Mouse (Mus musculus): ENCODE measurements around the gene Itgb2. TPM values are rescaled to one million over a fixed set of nuclear protein-coding genes. Genes with fewer than 3 reads are reported as not detected.

Gene Itgb2
- 0.57 and 0.59 TPM in 2 replicates for polyA plus RNA-seq (2014; fragmentation: Nextera tagmentation; extraction: Ambion mirVana)

DNA sequence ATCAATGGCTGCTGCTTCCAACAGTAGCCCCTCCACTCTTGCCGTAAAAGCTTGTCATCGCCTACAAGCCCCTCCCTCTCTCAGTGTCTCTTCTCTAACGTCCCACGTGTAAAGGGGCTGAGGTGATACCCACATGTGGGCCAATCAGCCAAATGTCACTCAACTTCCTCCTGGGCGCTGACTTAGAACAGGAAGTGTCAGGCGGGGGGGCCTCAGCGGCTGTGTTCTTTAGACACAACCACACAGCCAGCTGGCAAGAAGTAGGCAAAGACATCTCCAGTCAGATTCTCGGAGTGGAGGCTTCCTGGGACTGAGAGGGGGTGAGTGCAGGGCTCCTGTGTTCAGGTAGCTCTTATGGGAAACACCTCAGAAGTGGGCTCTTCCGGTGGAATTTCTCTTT, at the start of gene Itgb2:
TSS of gene Itgb2 (plus strand) at position 113 of the 400 bp plus-strand sequence.
- no peak for DNase-seq (ENCODE audit: low spot score, missing footprints)
- no peak for ATAC-seq (ENCODE audit: low FRiP score)
- Histone ChIP-seq H3K9ac (ENCODE audit: low read length) (no peak within 1 kb of the TSS), H3K9me3 (ENCODE audit: control insufficient read depth, low read length) (no peaks in the 10 kb centered on the region), H3K27ac (ENCODE audit: low read depth, low read length) (no peak within 1 kb of the TSS), H3K4me2 (no peak within 1 kb of the TSS), H3K4me1 (ENCODE audit: control insufficient read depth, insufficient read depth, low read length) (no peaks in the 10 kb centered on the region), H3K27me3 (ENCODE audit: control insufficient read depth, insufficient read depth, low read length) (no peaks in the 10 kb centered on the region), H3K36me3 (ENCODE audit: control insufficient read depth, insufficient read depth, low read length) (no peaks in the 10 kb centered on the region), H3K4me3 (ENCODE audit: low read depth, low read length) (no peak within 1 kb of the TSS)
- WGBS: 77% methylated on average over 9 of the region's 9 CpGs

DNA sequence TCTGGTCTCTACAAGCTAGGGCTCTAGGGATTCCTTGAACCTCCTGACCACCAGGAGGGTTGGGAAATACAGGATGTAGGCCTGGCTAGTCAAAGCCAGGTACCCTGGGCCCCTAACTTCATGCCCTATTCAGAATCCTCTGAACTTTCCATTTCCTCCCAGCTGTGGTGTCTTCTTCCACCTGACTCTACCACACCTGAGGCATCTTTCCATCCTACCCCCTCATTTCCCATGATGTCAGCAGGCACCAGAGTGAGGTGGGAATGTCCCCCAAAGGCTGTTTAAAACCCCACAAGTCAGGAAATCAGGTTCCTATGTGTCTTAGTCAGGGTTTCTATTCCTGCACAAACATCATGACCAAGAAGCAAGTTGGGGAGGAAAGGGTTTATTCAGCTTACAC, 48.2 kb upstream of the Itgb2 start:
- no peaks in the 10 kb centered on the region for H3K27me3 ChIP-seq (ENCODE audit: control insufficient read depth, insufficient read depth, low read length)
- no peak overlapping the region for H3K27ac ChIP-seq (ENCODE audit: low read depth, low read length)
- no peak overlapping the region for H3K9ac ChIP-seq (ENCODE audit: low read length)
- no peak overlapping the region for H3K4me2 ChIP-seq
- H3K4me1 ChIP-seq (ENCODE audit: control insufficient read depth, insufficient read depth, low read length): no peaks in the 10 kb centered on the region
- H3K9me3 ChIP-seq (ENCODE audit: control insufficient read depth, low read length): no peaks in the 10 kb centered on the region
- no peaks in the 10 kb centered on the region for H3K36me3 ChIP-seq (ENCODE audit: control insufficient read depth, insufficient read depth, low read length)
- DNase-seq (ENCODE audit: low spot score, missing footprints): no peak
- no peak for ATAC-seq (ENCODE audit: low FRiP score)
- no peak overlapping the region for H3K4me3 ChIP-seq (ENCODE audit: low read depth, low read length)

DNA sequence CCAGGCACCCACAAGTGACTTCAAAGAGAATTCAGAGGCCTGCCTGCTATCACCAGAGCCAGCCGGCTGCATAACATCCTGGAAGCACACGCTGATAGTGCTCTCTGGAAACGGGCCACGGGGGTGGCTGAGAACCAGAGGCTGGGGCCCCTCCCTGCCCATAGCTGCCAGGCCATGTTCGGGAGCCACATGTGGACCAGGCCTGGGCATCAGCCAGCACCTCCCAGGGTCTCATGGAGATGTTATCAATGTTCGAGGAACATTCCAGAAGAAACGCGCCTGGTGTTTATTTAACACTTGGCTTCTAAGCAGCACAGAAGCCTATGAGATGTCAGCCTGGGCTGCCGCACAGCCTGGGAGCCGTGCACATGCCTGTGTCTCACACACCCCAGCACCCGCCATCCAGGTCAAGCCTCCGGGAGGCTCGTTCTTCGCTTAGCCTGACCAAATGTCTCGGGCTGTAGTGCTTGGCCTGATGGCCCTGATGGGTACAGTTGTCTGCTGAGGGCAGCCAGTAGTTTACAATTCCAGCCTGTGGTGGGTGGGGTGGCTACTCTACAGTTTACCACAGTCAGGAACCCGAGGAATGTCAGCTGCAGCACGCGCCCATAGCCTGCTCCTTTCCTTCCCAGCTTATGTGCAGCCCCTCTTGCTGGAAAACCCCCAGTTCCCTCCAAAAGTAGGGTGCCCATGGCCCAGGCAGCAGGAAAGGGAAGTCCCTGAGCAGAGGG, 45.7 kb upstream of the Itgb2 start:
- no peaks in the 10 kb centered on the region for H3K9me3 ChIP-seq (ENCODE audit: control insufficient read depth, low read length)
- no peak overlapping the region; the same call in 1 of the 2 replicates for H3K27ac ChIP-seq (ENCODE audit: low read depth, low read length)
- H3K4me2 ChIP-seq: no peak overlapping the region
- DNase-seq (ENCODE audit: low spot score, missing footprints) (no peak), ATAC-seq (ENCODE audit: low FRiP score) (0 out of 2 replicates have a peak, but pooled peaks have one; percentile 19)
- H3K27me3 ChIP-seq (ENCODE audit: control insufficient read depth, insufficient read depth, low read length): no peaks in the 10 kb centered on the region
- peaks cover 15% of the 10 kb centered on the region for H3K36me3 ChIP-seq (ENCODE audit: control insufficient read depth, insufficient read depth, low read length)
- no peaks in the 10 kb centered on the region for H3K4me1 ChIP-seq (ENCODE audit: control insufficient read depth, insufficient read depth, low read length)
- H3K4me3 ChIP-seq (ENCODE audit: low read depth, low read length): no peak overlapping the region
- WGBS: 75% methylated on average over 18 of the region's 18 CpGs
- no peak overlapping the region for H3K9ac ChIP-seq (ENCODE audit: low read length)

DNA sequence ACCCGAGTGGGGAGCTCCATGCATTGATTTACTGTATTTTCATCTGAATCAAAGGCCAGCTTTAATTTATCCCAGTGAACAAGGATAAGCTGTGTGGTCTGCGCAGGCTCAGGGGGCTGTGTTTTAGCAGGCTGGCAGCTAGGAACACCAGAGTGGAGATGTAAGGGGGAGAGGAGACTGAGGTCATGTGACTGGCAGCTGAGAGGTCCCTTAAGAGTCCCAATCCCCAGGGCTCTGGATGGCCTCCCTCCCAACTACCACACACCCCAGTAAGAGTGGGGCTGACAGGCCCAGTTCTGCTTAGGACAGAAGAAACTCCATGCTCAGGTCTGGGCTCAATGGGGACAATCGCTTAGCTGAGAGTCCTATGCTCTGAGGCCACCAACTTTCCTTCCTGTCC, 44.3 kb upstream of the Itgb2 start:
- H3K36me3 ChIP-seq (ENCODE audit: control insufficient read depth, insufficient read depth, low read length): peaks cover 20% of the 10 kb centered on the region
- 92% methylated on average over 3 of the region's 3 CpGs for WGBS
- no peaks in the 10 kb centered on the region for H3K4me1 ChIP-seq (ENCODE audit: control insufficient read depth, insufficient read depth, low read length)
- H3K27ac ChIP-seq (ENCODE audit: low read depth, low read length): no peak overlapping the region
- DNase-seq (ENCODE audit: low spot score, missing footprints) (peak; percentile 71), ATAC-seq (ENCODE audit: low FRiP score) (no peak)
- H3K9me3 ChIP-seq (ENCODE audit: control insufficient read depth, low read length): no peaks in the 10 kb centered on the region
- H3K27me3 ChIP-seq (ENCODE audit: control insufficient read depth, insufficient read depth, low read length): no peaks in the 10 kb centered on the region
- H3K4me3 ChIP-seq (ENCODE audit: low read depth, low read length): no peak overlapping the region
- no peak overlapping the region for H3K9ac ChIP-seq (ENCODE audit: low read length)
- H3K4me2 ChIP-seq: no peak overlapping the region

DNA sequence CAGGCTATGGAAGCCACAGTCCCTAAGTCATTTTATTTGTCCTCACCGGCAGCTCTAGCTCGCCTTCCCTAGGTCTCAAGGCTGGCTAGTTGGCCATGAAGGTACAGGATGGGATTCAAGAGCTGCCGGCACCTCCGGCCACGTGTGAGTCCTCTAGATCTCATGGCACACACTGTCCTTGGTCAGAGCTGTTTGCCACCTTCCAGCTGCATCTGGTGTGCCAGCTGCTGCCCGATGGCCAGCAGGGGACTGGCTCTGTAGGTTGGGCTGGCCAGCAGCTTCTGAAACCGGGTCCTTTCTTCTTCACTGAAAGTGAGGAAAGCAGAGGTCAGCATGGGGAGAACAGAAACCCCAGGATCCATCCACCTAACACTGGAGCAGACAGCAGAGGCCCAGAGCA, 41.9 kb upstream of the Itgb2 start:
- WGBS: 97% methylated on average over 7 of the region's 7 CpGs
- no peak overlapping the region for H3K4me3 ChIP-seq (ENCODE audit: low read depth, low read length)
- DNase-seq (ENCODE audit: low spot score, missing footprints) (peak; percentile 41), ATAC-seq (ENCODE audit: low FRiP score) (no peak)
- no peak overlapping the region for H3K27ac ChIP-seq (ENCODE audit: low read depth, low read length)
- H3K4me2 ChIP-seq: no peak overlapping the region
- H3K4me1 ChIP-seq (ENCODE audit: control insufficient read depth, insufficient read depth, low read length): no peaks in the 10 kb centered on the region
- H3K27me3 ChIP-seq (ENCODE audit: control insufficient read depth, insufficient read depth, low read length): no peaks in the 10 kb centered on the region
- H3K9me3 ChIP-seq (ENCODE audit: control insufficient read depth, low read length): no peaks in the 10 kb centered on the region
- no peak overlapping the region for H3K9ac ChIP-seq (ENCODE audit: low read length)
- peaks cover 20% of the 10 kb centered on the region for H3K36me3 ChIP-seq (ENCODE audit: control insufficient read depth, insufficient read depth, low read length)

DNA sequence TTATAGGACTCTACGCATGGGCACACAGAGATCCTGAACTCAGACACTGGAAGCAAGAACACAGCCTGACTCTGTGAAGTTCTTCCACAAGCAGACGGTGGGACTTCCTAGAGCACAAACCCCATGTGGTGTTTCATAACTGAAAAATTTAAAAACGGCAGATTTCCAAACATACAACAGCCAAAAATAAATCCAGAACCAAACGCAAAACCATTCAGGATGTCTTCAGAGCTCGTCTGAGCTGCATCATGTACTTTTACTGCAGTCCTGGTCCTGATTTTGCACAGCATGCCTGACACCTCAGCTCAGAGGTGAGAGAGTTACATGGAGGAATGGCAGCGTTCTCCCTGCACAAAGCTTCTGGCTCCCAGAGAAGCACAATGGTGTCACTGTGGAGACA, 38.5 kb upstream of the Itgb2 start:
- no peak overlapping the region for H3K27ac ChIP-seq (ENCODE audit: low read depth, low read length)
- no peaks in the 10 kb centered on the region for H3K27me3 ChIP-seq (ENCODE audit: control insufficient read depth, insufficient read depth, low read length)
- H3K4me2 ChIP-seq: no peak overlapping the region
- H3K9me3 ChIP-seq (ENCODE audit: control insufficient read depth, low read length): no peaks in the 10 kb centered on the region
- peaks cover 22% of the 10 kb centered on the region for H3K36me3 ChIP-seq (ENCODE audit: control insufficient read depth, insufficient read depth, low read length)
- no peak for ATAC-seq (ENCODE audit: low FRiP score)
- WGBS: 93% methylated on average over 6 of the region's 6 CpGs
- no peak overlapping the region for H3K9ac ChIP-seq (ENCODE audit: low read length)
- H3K4me1 ChIP-seq (ENCODE audit: control insufficient read depth, insufficient read depth, low read length): no peaks in the 10 kb centered on the region
- no peak overlapping the region for H3K4me3 ChIP-seq (ENCODE audit: low read depth, low read length)
- DNase-seq (ENCODE audit: low spot score, missing footprints): peak; percentile 78

DNA sequence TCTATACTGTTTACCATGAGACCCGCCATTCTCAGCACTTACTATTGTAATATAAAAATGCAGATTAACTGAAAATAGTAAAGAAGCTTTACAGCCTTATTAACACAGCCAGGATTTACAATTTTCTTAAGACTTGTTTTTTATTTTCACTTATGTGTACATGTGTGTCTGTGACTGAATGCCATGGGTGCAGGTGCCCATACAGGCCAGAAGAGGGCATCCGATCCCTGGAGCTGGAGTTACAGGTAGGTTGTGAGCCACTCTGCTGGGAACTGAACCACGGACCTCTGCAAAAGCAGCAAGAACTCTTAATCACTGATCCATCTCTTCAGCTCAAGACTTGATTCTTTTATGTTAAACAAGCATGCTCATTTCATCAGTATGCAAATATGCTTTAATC, 37.2 kb upstream of the Itgb2 start:
- ATAC-seq (ENCODE audit: low FRiP score) (no peak), DNase-seq (ENCODE audit: low spot score, missing footprints) (no peak)
- no peaks in the 10 kb centered on the region for H3K9me3 ChIP-seq (ENCODE audit: control insufficient read depth, low read length)
- H3K4me2 ChIP-seq: no peak overlapping the region
- WGBS: 95% methylated on average over 3 of the region's 3 CpGs
- H3K9ac ChIP-seq (ENCODE audit: low read length): no peak overlapping the region
- no peak overlapping the region for H3K4me3 ChIP-seq (ENCODE audit: low read depth, low read length)
- H3K4me1 ChIP-seq (ENCODE audit: control insufficient read depth, insufficient read depth, low read length): no peaks in the 10 kb centered on the region
- no peaks in the 10 kb centered on the region for H3K27me3 ChIP-seq (ENCODE audit: control insufficient read depth, insufficient read depth, low read length)
- H3K27ac ChIP-seq (ENCODE audit: low read depth, low read length): no peak overlapping the region
- peaks cover 20% of the 10 kb centered on the region for H3K36me3 ChIP-seq (ENCODE audit: control insufficient read depth, insufficient read depth, low read length)

DNA sequence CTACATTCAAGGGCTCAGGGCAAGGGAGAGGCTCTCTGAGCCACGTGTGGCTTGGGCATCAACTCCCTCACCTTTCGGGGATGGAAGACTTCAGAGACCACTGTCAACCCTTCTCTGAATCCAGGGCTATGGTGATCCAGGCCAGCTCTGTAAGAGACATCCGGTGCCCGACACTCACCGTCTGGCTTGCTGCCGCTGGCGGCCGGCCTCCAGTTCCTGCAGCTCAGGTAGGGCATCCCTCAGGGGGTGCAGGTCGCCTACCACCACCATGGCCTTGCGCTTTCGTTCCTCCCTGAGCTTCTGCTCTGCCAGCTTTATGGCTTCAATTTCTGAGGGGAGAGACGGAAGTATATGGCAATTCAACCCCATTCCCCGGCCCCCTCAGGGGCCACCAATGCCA, 32.9 kb upstream of the Itgb2 start:
- no peak overlapping the region for H3K27ac ChIP-seq (ENCODE audit: low read depth, low read length)
- no peaks in the 10 kb centered on the region for H3K27me3 ChIP-seq (ENCODE audit: control insufficient read depth, insufficient read depth, low read length)
- WGBS: 93% methylated on average over 13 of the region's 13 CpGs
- no peak overlapping the region for H3K4me2 ChIP-seq
- no peak overlapping the region for H3K4me3 ChIP-seq (ENCODE audit: low read depth, low read length)
- no peak overlapping the region for H3K9ac ChIP-seq (ENCODE audit: low read length)
- no peaks in the 10 kb centered on the region for H3K9me3 ChIP-seq (ENCODE audit: control insufficient read depth, low read length)
- peaks cover 6% of the 10 kb centered on the region; the same call in 1 of the 2 replicates for H3K36me3 ChIP-seq (ENCODE audit: control insufficient read depth, insufficient read depth, low read length)
- DNase-seq (ENCODE audit: low spot score, missing footprints): no peak
- no peak for ATAC-seq (ENCODE audit: low FRiP score)
- no peaks in the 10 kb centered on the region for H3K4me1 ChIP-seq (ENCODE audit: control insufficient read depth, insufficient read depth, low read length)

DNA sequence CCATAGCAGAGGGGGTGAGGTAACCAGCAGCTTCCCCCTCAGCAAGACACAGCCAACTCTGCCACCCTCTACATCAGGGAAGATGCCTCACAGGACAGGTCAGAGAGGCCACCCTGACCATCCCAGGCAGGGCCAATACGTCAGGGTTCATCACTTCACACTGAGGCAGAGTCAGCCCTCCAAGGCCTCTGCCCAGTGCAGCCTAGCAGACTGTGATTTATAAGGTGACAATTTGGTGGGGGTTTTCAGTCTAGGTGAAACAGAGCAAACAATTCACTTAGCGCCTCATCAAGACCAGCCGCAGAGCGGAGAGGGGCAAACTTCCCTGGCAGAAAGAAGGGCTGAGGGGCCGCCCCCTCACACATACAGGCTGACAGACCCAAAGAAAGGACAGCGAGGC, 31.8 kb upstream of the Itgb2 start:
- no peak for DNase-seq (ENCODE audit: low spot score, missing footprints)
- no peak overlapping the region for H3K27ac ChIP-seq (ENCODE audit: low read depth, low read length)
- H3K4me3 ChIP-seq (ENCODE audit: low read depth, low read length): no peak overlapping the region
- H3K4me1 ChIP-seq (ENCODE audit: control insufficient read depth, insufficient read depth, low read length): no peaks in the 10 kb centered on the region
- H3K9ac ChIP-seq (ENCODE audit: low read length): no peak overlapping the region
- H3K36me3 ChIP-seq (ENCODE audit: control insufficient read depth, insufficient read depth, low read length): peaks cover 6% of the 10 kb centered on the region; the same call in 1 of the 2 replicates
- no peaks in the 10 kb centered on the region for H3K27me3 ChIP-seq (ENCODE audit: control insufficient read depth, insufficient read depth, low read length)
- H3K4me2 ChIP-seq: no peak overlapping the region
- no peak for ATAC-seq (ENCODE audit: low FRiP score)
- H3K9me3 ChIP-seq (ENCODE audit: control insufficient read depth, low read length): no peaks in the 10 kb centered on the region
- WGBS: 96% methylated on average over 6 of the region's 6 CpGs
